Mouse (Mus musculus): Measurements from ENCODE around the gene Cdkl3. TPM values are rescaled to one million over a fixed set of nuclear protein-coding genes. Genes with fewer than 3 reads are reported as not detected.

Gene Cdkl3
- total and polyA plus RNA-seq, 2 experiments from 2014 or later = 23.8 to 53.2 TPM

- no peak for TF ChIP-seq CTCF (IDR thresholded peaks at IDR 0.05)
- WGBS = 25% methylated on average over 9 of the region's 9 CpGs
- H3K9ac ChIP-seq (replicated peaks; ENCODE audit: low read length, poor library complexity, severe bottlenecking) = no peak overlapping the region
- DNase-seq (ENCODE audit: low spot score) (peak; percentile 78), ATAC-seq (ENCODE audit: low FRiP score) (peak; percentile 89)
- H3K9me3 ChIP-seq (ENCODE audit: low read length) = no peaks in the 10 kb centered on the region
- H3K36me3 ChIP-seq (ENCODE audit: insufficient read depth, low read length) = no peaks in the 10 kb centered on the region
- no peak overlapping the region for H3K4me3 ChIP-seq (ENCODE audit: low read depth, low read length)
- peak overlapping the region; percentile 79 for H3K27ac ChIP-seq (ENCODE audit: low read depth, low read length)
- 0 out of 2 replicates have a peak overlapping the region, but pooled peaks have one; percentile 18 for H3K4me2 ChIP-seq (ENCODE audit: low read depth, low read length, poor library complexity, severe bottlenecking)
- peaks cover 3% of the 10 kb centered on the region for H3K4me1 ChIP-seq (ENCODE audit: insufficient read depth, low read length)
- no peaks in the 10 kb centered on the region for H3K27me3 ChIP-seq (ENCODE audit: insufficient read depth, low read length)
Observed at GRCm38 (mm10) chr11:52086204-52086864, 82.3 kb downstream of the Cdkl3 start.

- TF ChIP-seq CTCF (IDR thresholded peaks at IDR 0.05) = no peak
- H3K27me3 ChIP-seq (ENCODE audit: insufficient read depth, low read length) = no peaks in the 10 kb centered on the region
- no peak overlapping the region for H3K27ac ChIP-seq (ENCODE audit: low read depth, low read length)
- no peak for ATAC-seq (ENCODE audit: low FRiP score)
- no peak for DNase-seq (ENCODE audit: low spot score)
- 69% methylated on average over 8 of the region's 8 CpGs for WGBS
- peaks cover 3% of the 10 kb centered on the region for H3K4me1 ChIP-seq (ENCODE audit: insufficient read depth, low read length)
- H3K9ac ChIP-seq (replicated peaks; ENCODE audit: low read length, poor library complexity, severe bottlenecking) = no peak overlapping the region
- no peaks in the 10 kb centered on the region for H3K9me3 ChIP-seq (ENCODE audit: low read length)
- H3K4me3 ChIP-seq (ENCODE audit: low read depth, low read length) = no peak overlapping the region
- H3K4me2 ChIP-seq (ENCODE audit: low read depth, low read length, poor library complexity, severe bottlenecking) = no peak overlapping the region
- H3K36me3 ChIP-seq (ENCODE audit: insufficient read depth, low read length) = no peaks in the 10 kb centered on the region
Observed at GRCm38 (mm10) chr11:52089291-52089690, 85.3 kb downstream of the Cdkl3 start.

GRCm38 (mm10) chr11:52091261-52091660, 87.2 kb downstream of the Cdkl3 start:
- TF ChIP-seq CTCF (IDR thresholded peaks at IDR 0.05) = no peak

GRCm38 (mm10) chr11:52094568-52094967, 90.5 kb downstream of the Cdkl3 start:
- Histone ChIP-seq H3K4me1 (ENCODE audit: insufficient read depth, low read length) (peaks cover 3% of the 10 kb centered on the region; the same call in 1 of the 2 replicates), H3K9me3 (ENCODE audit: low read length) (no peaks in the 10 kb centered on the region), H3K27me3 (ENCODE audit: insufficient read depth, low read length) (no peaks in the 10 kb centered on the region), H3K36me3 (ENCODE audit: insufficient read depth, low read length) (no peaks in the 10 kb centered on the region), H3K9ac (replicated peaks; ENCODE audit: low read length, poor library complexity, severe bottlenecking) (no peak overlapping the region), H3K27ac (ENCODE audit: low read depth, low read length) (no peak overlapping the region), H3K4me3 (ENCODE audit: low read depth, low read length) (no peak overlapping the region), H3K4me2 (ENCODE audit: low read depth, low read length, poor library complexity, severe bottlenecking) (no peak overlapping the region)
- TF ChIP-seq CTCF (IDR thresholded peaks at IDR 0.05) = no peak
- DNase-seq (ENCODE audit: low spot score) (no peak), ATAC-seq (ENCODE audit: low FRiP score) (no peak)
- WGBS = 69% methylated on average over 5 of the region's 5 CpGs

More at GRCm38 (mm10) chr11:52091261-52091660, 87.2 kb downstream of the Cdkl3 start:
- Histone ChIP-seq H3K9me3 (ENCODE audit: low read length) (no peaks in the 10 kb centered on the region), H3K4me2 (ENCODE audit: low read depth, low read length, poor library complexity, severe bottlenecking) (no peak overlapping the region), H3K9ac (replicated peaks; ENCODE audit: low read length, poor library complexity, severe bottlenecking) (no peak overlapping the region), H3K27me3 (ENCODE audit: insufficient read depth, low read length) (no peaks in the 10 kb centered on the region), H3K4me1 (ENCODE audit: insufficient read depth, low read length) (peaks cover 3% of the 10 kb centered on the region; the same call in 1 of the 2 replicates), H3K27ac (ENCODE audit: low read depth, low read length) (no peak overlapping the region), H3K4me3 (ENCODE audit: low read depth, low read length) (no peak overlapping the region), H3K36me3 (ENCODE audit: insufficient read depth, low read length) (no peaks in the 10 kb centered on the region)
- DNase-seq (ENCODE audit: low spot score) (no peak), ATAC-seq (ENCODE audit: low FRiP score) (no peak)
- WGBS = 89% methylated on average over 9 of the region's 9 CpGs

GRCm38 (mm10) chr11:52097016-52097415, 93.0 kb downstream of the Cdkl3 start:
- no peak overlapping the region for H3K9ac ChIP-seq (replicated peaks; ENCODE audit: low read length, poor library complexity, severe bottlenecking)
- H3K4me3 ChIP-seq (ENCODE audit: low read depth, low read length) = no peak overlapping the region
- DNase-seq (ENCODE audit: low spot score) (no peak), ATAC-seq (ENCODE audit: low FRiP score) (no peak)
- H3K36me3 ChIP-seq (ENCODE audit: insufficient read depth, low read length) = no peaks in the 10 kb centered on the region
- no peak overlapping the region for H3K27ac ChIP-seq (ENCODE audit: low read depth, low read length)
- H3K9me3 ChIP-seq (ENCODE audit: low read length) = no peaks in the 10 kb centered on the region
- no peaks in the 10 kb centered on the region for H3K27me3 ChIP-seq (ENCODE audit: insufficient read depth, low read length)
- peaks cover 15% of the 10 kb centered on the region; the same call in 1 of the 2 replicates for H3K4me1 ChIP-seq (ENCODE audit: insufficient read depth, low read length)
- no peak overlapping the region for H3K4me2 ChIP-seq (ENCODE audit: low read depth, low read length, poor library complexity, severe bottlenecking)
- no peak for TF ChIP-seq CTCF (IDR thresholded peaks at IDR 0.05)
- 78% methylated on average over 3 of the region's 3 CpGs for WGBS

GRCm38 (mm10) chr11:52097596-52097995, 93.6 kb downstream of the Cdkl3 start:
- Histone ChIP-seq H3K9me3 (ENCODE audit: low read length) (no peaks in the 10 kb centered on the region), H3K36me3 (ENCODE audit: insufficient read depth, low read length) (no peaks in the 10 kb centered on the region), H3K27ac (ENCODE audit: low read depth, low read length) (peak overlapping the region; percentile 100; the same call in 1 of the 2 replicates), H3K4me2 (ENCODE audit: low read depth, low read length, poor library complexity, severe bottlenecking) (no peak overlapping the region), H3K9ac (replicated peaks; ENCODE audit: low read length, poor library complexity, severe bottlenecking) (no peak overlapping the region), H3K27me3 (ENCODE audit: insufficient read depth, low read length) (no peaks in the 10 kb centered on the region), H3K4me3 (ENCODE audit: low read depth, low read length) (no peak overlapping the region), H3K4me1 (ENCODE audit: insufficient read depth, low read length) (peaks cover 16% of the 10 kb centered on the region; the same call in 1 of the 2 replicates)
- TF ChIP-seq CTCF (IDR thresholded peaks at IDR 0.05) = no peak
- DNase-seq (ENCODE audit: low spot score) = no peak
- no peak for ATAC-seq (ENCODE audit: low FRiP score)
- 79% methylated on average over 2 of the region's 2 CpGs for WGBS
